Mouse (Mus musculus): ENCODE data around the gene Arrdc5. TPM values are rescaled to one million over a fixed set of nuclear protein-coding genes. Genes with fewer than 3 reads are reported as not detected.

Arrdc5 gene
- total RNA-seq, 2 experiments from 2014 or later: not detected

DNA sequence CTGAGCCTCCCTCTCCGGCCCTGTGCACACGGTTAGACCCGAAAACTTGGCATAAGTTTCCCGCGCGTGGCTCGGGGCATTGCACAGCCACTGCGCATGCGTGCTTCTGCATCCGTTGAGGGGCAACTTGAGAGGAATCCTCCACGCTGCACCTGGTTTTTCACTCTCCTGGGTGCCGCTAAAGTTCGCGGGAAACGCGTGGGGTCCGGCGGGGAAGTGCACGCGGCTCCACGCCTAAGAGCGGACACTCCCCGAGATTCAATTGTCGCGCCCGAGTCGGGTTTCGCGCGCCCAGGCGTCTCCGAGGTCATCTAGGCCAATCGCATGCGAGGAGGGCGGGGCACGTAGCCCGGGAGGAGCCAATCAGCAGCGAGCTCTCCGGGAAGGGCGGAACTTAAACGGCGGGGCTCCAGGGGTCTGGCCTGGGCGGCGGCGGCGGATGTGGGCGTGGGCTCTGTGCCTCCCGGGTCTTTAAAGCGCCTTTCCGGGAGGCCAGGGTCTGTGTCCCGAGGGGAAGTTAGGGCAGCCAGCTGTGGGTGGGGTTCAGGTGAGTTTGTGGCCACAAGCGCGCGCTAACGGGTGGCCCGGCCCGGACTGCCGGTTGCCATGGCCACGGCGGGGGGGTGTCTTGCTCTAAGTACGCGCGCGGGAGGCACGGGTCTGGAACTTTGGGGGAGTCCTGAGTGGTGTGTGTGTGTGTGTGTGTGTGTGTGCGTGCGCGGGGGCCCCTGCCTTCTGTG, 3.9 kb upstream of the Arrdc5 start:
- peak; percentile 91 to 93 for DNase-seq (ENCODE audit: low spot score in 2 of 2)

DNA sequence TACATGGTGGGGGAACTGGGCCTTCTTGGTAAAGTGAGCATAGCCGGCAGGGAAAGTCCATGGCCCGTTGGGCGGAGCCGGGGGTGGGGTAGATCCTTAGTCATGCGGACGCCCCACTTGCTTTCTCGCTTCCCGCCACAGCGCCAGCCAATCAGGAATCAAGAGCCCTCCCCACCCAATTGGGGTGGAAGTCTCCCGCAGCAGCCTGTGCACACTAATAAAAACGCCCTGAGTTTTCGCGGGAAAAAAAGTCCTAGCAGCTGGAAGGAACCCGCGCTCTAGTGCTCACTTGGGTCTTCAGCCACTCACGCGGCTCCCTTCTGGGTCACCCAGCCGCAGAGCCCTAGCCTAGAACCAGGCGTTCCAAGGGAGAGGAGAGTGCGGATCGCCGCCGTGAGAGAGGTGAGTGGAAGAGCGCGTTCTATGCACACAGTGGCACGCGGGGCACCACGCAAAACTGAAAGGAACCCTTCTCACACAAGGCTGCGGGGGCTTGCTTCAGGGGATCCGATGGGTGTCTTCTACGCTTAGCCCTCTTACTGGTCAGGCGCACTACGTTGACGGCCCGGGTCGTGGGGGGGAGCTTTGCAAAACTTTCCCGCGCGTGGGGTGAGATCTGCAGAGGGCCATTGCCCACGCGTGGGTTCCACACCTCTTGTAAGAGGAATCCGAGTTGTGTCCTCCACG, 3.2 kb upstream of the Arrdc5 start, which contains the start of gene Uhrf1:
Uhrf1 (plus strand) TSS at position 162 of the 687 bp plus-strand sequence.
- DNase-seq (ENCODE audit: low spot score in 2 of 2): no peak

DNA sequence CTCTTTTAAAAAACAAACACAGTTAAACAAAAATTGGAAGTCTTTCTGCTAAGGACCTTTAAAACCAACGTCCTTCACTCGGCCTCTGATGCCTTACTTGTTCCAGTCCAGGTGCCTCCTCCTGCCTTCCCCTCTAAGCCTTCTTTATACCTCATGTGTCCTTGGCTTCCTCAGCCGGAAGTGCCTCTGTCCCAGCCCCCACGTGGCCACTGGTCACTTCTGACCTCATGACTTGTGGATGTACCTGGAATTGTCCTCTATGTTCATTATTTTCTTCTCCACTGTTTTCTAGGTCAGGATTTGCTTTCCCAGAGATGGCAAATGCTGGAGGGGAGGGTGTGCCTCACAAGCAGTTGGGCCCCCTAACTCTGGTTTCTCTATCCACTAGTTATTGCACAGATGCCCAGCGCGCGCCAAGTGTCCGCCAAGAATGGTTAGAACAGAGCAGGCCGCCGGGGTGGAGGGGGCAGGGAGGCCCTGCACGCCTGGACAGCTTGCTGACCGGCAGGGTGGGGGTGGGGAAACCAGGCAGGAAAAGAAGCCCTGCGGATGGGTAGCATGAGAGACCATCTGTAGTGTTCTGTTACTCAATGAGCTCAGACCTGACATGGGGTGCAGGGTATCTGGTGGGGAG, 2.4 kb upstream of the Arrdc5 start:
- DNase-seq (ENCODE audit: low spot score in 2 of 2): no peak

DNA sequence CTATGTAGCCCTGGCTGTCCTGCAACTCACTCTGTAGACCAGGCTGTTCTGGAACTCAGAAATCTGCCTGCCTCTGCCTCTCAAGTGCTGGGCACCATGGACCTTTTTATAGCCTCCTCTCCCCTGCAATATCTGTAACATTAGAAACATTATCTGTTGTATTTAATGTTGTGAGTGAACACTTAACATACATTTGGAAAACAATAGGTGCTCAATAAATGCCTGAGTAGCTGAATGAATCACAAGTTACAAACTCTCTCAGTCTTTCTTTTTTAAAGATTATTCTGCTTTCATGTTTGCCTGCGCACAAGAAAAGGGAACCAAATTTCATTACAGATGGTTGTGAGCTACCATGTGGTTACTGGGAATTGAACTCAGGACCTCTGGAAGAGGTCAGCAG, 1.8 kb downstream of the Arrdc5 start:
- DNase-seq (ENCODE audit: low spot score in 2 of 2): no peak

DNA sequence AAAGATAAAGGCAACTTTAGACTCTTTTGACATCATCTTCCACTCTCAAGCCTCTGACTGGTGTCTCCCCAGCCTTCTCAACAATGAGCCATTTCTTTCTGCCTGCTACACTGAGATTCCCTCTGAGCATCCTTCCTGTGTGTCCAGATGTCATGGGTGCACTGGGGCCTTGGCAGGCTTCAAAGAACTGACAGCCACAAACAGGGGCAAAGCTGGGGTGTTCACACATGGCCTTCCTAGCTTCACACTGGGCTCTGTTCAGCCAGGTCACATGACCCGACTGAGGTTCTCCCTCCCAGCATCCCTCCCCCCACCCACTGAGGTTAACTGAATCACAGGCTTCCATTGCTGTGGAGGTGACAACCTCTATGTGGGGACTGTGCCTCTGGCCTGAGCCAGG, 3.9 kb downstream of the Arrdc5 start:
- no peak for DNase-seq (ENCODE audit: low spot score in 2 of 2)

DNA sequence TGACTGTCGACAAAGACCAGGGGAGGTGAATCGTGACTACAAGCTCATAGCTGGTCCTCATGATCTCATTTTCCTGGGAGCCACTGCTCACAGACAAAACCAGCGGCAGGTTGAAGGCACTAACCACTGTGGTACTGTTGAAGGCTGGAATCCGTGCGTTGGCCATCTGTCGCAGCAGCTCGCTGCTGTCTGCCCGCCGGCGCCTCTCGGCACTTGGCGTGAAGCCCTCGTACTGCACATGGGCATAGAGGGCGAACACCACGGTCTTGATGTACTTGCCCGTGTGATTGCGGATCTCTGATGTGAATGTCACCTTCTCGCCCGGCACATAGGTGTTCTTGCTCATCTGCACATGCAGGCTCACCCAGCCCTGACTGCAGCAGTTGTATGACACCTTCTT, 5.8 kb downstream of the Arrdc5 start:
- peak in 1 of 2 experiments; percentile 53 for DNase-seq (ENCODE audit: low spot score in 2 of 2)

DNA sequence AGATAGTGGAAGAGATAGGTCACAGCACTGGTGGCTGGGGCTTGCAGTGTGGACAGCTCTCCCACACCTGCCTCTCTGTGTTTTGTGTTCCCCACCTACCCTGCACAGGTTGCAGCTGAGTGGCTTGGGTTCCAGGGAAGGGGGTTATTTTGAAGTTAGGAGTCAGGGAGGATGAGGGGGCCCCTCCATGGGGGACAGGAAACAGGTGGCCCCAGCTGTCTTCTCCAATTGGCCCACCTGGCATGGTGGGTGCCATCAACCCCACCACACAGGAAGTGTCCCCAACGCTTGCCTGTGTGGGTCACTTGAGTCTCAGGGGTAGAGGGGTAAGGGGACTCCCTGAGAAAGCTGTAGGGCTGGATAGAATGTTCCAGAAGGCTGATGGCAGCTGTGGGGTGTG, 6.8 kb downstream of the Arrdc5 start:
- no peak for DNase-seq (ENCODE audit: low spot score in 2 of 2)

DNA sequence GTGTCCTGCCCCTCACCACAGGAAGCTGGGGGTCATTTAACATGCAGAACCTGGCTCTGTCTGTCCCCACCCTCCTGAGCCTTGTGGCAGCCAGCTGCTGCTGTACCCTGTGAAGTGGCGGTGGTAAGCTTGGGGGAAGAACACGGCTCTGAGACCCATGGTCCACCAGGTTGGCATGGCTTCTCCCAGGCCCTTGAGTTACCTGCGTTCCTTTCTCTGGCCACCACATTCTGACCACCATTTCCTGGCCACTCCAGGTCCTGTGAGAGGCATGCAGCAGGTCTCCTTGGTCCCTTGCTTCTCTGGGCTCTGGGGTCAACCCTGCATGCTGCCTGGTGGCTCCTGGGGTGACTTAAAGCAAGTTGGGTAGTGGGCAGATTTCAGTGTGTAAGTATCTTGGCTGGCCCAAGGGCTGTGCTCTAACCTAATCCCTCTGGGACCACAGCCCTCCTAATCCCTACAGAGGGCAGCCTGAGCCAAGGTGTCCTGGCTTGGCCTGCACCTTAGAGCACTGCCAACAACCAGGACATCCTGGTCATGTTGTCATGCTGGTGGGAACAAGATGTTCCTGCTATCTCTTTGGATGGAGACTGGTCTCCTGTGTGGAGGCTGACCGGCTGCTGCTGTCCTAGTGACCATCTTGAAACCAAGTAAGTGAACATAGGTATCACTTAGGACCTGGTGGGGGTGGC, 7.4 kb downstream of the Arrdc5 start, which contains the start of gene Plin3:
Plin3 (minus strand) TSS at position 343 of the 692 bp plus-strand sequence.
- DNase-seq (ENCODE audit: low spot score in 2 of 2): no peak

DNA sequence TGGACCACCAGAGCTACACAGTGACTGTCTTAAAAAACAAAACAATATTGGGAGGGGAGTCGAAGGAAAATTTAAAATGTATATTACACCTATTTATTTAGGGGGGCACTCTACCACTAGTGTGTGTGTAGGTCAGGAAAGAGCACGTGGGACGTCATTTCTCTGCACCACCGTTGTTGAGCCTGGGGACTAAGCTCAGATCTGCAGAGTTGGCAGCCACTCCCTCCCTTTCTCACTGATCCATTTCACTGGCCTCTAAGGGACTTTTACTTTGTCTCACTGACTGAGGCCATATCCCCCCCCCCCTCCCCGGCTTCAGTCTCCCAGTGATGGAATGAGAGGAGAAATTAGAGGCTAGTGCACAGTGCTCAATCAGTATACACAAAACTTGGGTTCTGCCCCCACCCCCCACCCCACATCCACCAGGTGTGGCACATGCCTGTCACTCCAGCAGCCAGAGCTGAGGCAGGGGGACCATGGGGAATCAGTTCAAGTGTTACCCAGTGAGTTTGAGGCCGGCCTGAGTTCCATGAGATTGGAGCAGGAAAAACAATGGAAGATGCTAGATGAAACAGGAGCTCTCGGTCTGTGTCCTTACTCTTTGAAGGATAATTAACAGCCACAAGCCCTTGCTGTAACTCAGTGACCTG, 8.1 kb downstream of the Arrdc5 start:
- no peak for DNase-seq (ENCODE audit: low spot score in 2 of 2)

DNA sequence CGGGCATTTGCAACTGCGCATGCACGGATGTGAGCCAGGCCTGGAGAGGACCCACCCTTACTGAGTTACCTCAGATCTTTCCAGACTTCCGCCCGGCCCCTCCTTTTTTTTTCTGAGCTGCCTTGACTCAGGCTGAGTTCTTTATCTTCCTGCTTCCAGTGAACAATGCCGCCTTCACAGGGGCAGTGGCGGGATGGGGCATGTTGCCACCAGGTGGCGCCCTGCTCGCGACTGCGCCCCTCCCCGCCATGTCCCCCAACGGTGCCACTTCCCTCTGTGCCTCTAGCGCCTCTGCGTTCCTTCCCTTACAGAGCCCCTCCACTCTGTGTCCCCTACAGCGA, 8.9 kb downstream of the Arrdc5 start:
- DNase-seq (ENCODE audit: low spot score in 2 of 2): peak; percentile 61 to 63

DNA sequence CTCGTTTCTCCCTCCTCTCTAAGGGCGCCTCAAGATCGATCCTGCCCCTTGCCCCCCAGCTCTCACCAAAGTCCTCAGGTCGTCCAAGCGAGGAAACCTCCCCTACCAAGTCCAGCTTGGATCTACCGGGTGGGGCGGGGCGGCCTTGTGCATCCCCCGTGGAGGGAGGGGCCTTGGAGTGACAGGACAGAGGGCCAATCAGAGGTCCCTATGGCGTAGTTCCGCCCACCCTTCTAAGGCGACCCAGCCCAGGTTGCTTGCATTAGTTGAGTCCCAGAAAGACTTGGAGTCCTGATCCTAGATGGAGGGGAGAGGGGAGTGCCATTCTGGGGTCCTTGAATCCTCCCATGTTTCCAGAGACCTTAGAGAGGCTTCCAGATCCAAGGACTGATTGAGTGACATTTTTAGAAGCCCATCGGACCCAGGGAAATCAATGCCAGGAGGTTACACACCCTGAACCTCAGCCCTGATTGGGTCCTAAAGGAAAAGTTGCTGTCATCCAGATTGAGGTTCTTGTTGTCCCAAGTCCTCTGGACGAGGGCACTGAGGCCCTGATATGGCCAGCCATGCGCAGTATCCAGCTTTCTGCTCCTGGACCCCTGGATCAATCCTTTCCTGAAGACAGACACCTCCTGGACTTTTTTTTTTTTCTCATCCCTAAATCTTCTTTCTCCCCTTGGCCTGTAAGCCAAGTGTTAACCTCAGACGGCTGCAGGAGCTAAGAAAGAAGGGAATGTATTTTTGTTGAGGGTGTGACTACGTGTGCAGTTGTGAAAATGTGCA, 9.5 kb downstream of the Arrdc5 start:
- DNase-seq (ENCODE audit: low spot score in 2 of 2): peak in 1 of 2 experiments; percentile 53

DNA sequence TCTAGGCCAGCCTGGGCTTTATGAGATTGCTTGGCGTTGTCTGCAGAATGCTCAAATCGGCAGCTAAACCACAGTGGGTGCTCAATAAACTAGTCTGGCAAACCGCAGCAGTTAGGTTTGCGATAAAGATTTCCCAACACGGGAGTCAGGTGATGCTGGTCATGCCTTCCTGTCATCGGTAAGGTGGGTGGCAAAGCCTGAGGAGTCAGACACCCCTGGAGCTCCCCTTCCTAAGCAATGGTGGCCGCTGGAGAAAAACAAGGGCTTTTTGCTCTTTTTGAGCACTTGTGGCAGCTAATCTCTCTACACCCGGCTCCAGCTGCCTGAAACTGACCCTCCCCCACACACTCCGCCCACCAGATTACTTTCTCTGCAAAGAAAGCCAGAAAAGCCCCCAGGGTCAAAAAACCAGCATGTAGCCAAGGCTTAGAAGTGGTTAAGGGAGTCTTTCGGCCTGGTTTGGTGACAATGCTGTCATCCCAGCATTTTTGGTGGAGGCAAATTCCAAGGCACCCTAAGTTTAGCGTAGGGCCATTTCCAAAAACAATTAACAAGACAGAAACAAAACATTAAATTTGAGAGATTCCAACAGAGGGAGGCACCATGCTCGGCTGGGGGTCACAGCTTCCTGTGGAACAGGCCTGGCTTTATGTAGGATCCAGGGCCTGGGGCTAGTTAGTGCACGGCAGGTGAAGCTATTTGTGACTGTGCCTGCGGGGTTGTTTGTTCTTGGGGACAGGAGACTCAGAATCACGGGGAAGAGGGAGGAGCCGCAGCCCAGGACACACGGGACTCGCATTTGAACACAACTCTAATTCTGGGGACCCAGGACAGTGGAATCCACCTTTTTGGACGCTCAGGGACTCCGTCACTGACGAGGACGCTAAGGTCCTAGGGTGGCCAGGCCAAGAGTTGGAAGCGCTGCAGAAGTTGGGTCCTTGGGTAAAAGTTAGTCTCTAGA, 10.4 kb downstream of the Arrdc5 start:
- no peak for DNase-seq (ENCODE audit: low spot score in 2 of 2)

DNA sequence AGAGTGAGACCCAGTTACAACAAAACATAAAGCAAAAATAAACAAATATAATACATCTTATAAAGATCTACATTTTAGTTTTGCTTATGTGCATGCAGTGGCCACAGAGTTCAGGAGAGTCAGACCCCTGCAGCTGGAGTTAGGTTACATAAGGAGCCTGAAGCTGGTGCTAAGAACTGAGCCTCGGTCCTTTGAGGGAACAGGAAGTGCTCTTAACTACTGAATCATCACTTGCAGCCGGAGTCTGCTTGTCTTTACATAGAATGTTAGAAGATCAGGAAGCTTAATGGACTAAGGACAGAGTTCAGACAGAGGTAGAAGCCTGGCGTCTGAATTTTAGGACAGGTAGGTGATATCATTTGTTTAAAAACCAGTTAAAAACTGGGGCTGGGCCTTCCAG, 11.2 kb downstream of the Arrdc5 start:
- no peak for DNase-seq (ENCODE audit: low spot score in 2 of 2)

DNA sequence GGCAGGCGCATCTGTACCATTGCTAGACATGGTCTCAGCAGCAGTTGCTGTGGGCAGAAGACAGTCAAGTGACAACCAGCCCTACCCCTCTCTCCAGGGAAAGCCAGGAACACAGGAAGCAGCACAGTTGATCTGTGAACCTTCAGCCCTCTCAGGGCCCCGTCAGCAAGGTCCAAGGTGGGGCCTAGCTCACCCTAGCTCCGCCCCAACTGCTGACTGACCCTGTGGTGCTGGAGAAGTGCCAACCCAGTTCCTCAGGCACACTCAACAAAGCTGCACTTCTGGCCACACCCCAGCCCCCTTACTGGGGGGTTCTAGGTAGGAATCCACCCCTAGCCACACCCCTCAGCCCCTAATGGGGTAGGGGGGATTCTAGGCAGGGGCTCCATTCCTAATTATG, 12.3 kb downstream of the Arrdc5 start:
- no peak for DNase-seq (ENCODE audit: low spot score in 2 of 2)

DNA sequence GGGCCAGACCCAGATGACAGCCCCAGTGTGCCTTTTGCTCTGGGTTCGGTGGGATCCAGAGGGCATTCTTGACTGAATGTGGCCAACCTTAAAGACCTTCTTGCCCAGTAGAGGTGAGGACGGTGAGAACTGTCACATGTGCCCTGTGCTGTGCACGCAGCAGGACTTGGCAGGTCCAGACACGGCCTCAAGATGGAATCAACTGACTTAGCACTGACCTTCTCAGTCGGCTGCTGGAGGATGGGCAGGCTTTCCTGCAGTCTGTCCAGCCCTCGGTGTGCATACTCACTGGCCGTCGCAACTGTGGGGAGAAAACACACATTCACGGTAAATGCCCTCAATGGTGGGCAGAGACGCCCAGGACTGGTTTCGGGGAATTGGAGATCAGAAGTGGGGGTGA, 14.1 kb downstream of the Arrdc5 start:
- DNase-seq (ENCODE audit: low spot score in 2 of 2): no peak

DNA sequence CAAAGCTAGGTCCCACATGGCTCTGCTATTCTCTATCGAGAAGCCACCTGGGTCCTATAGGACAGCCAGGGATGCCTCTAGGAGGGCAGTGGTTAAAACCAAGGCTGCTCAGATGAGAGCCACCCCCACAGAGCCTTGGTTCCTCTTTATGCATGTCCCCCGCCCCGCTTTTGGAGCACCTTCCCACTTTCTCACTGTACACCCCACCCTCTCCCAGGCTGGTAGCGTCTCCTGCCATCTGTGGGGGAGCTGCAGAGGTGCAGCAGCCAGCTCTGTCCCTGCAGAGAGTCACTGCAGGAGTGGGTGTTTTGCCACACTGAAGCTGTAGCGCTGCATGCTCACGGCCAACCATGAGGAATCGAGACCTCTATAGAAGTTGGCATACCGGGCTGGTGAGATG, 16.8 kb downstream of the Arrdc5 start:
- DNase-seq (ENCODE audit: low spot score in 2 of 2): peak; percentile 50 to 70

DNA sequence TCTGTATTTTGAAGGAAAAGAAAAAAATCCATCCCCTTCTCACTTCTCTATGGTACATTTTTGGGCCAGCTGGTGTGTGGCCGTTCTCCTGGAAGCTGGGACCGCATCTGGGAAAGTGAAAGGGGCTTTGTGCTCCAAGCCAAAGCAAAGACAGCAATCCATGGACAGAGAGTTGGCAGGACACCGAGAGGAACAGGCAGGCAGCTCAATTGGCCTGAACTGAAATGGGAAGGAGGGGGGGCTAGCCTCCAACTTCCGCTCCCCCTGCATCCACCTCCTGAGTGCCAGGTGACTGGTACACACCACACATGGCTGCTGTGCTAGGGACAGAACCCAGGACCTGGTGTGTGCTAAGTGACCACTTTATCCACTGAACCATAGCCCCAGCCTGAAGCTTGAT, 17.3 kb downstream of the Arrdc5 start:
- DNase-seq (ENCODE audit: low spot score in 2 of 2): peak in 1 of 2 experiments; percentile 45

DNA sequence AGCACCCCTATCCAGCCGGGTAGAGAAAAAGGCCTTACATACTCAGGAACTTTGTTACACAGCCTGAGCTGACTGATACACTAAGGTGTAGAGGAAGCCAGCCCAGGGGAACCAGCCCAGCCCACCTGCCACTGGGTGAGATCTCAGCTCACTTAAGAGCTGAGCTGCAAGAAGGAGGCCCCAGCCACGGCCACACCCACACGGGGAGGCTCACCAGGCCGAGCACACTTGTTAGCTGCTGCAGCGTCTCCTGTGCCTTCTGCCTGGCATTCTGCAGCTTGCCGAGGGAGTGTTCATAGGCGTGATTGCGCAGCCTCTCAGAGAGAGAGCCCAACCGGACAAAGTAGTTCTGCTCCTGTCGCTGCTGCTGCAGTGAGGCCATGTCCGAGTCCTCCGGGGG, 18.9 kb downstream of the Arrdc5 start:
- no peak for DNase-seq (ENCODE audit: low spot score in 2 of 2)

DNA sequence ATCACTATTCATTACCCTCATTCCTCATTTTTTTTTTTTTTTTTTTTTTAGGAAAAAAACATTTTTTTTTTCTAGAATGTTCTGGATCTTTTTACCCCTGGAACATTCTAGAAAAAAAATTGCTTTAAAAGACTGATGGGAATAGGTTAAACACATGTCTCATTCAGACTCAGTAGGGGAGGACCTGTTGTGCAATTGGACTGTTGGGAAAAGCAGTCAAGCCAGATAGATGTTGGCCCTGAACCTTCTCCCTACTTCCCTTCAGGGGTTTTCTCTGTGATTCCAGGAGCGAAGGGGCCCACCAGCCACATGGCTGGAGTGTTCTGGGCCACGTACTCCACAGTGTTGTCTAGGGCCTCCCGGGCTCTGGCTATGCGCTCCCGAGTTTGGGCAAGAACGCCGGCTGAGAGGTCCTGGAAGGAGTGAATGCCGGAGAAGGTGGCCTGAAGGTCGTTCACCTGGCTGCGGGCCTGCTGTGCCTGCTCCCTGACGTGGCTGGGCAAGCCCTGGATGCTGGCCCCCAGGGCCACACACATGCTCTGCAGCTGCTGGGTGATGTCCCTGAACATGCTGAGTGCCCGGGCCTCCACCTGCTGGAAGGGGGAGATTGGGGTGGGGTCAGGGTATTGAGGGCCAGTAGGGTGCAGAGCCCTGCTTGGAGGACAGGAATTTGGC, 20.5 kb downstream of the Arrdc5 start:
- no peak for DNase-seq (ENCODE audit: low spot score in 2 of 2)

All from left cerebral cortex, adult 18-20 months (tissue).